Mouse (Mus musculus) spleen, adult 2 months (tissue): Measurements from ENCODE around the gene Slc2a10. TPM values are rescaled to one million over a fixed set of nuclear protein-coding genes. Genes with fewer than 3 reads are reported as not detected.

ENCODE experiments used
- DNase-seq, 2 experiments: peaks; one replicate each; pipeline versions ENCODE4 v3.0.0 to v3.0.0-alpha.2; 2012 to 2021; ENCODE audit warnings: low spot score in 2 of 2, low read depth in 1 of 2
- H3K27ac ChIP-seq: fragments of 200-500 bp; 2 replicates; pipeline ENCODE4 v1.5.1; 2012; ENCODE audit warnings: low read length, inconsistent platforms; ENCODE audit not compliant: insufficient read depth
- H3K27me3 ChIP-seq: fragments of 200-500 bp; 2 replicates; pipeline ENCODE4 v1.6.1; 2012; ENCODE audit warnings: mild to moderate bottlenecking, moderate library complexity, low read length, inconsistent platforms; ENCODE audit not compliant: control insufficient read depth, insufficient read depth
- H3K36me3 ChIP-seq: fragments of 200-500 bp; 2 replicates; pipeline ENCODE4 v1.6.1; 2012; ENCODE audit warnings: mild to moderate bottlenecking, low read length, inconsistent platforms; ENCODE audit not compliant: control insufficient read depth, insufficient read depth
- H3K4me1 ChIP-seq: fragments of 200-500 bp; 2 replicates; pipeline ENCODE4 v1.6.1; 2011; ENCODE audit warnings: inconsistent platforms; ENCODE audit not compliant: control insufficient read depth, insufficient read depth, insufficient read length
- H3K4me3 ChIP-seq: fragments of 200-500 bp; 2 replicates; pipeline ENCODE4 v1.5.1; 2011; ENCODE audit warnings: mild to moderate bottlenecking, inconsistent platforms; ENCODE audit not compliant: insufficient read depth, insufficient read length; ENCODE audit errors: extremely low read depth
- CTCF ChIP-seq: fragments of 200-500 bp; IDR thresholded peaks from 2 replicates; pipeline ENCODE4 v1.5.1; 2011; ENCODE audit warnings: mild to moderate bottlenecking, inconsistent platforms; ENCODE audit not compliant: insufficient read depth, insufficient read length, insufficient replicate concordance; ENCODE audit errors: extremely low read depth
- POLR2A ChIP-seq: fragments of 200-500 bp; IDR thresholded peaks from 2 replicates; pipeline ENCODE4 v1.6.1; 2011; ENCODE audit warnings: low read depth, low read length, inconsistent platforms
- WGBS: fragments of 180-500 bp; shearing (Covaris S2); methylation state at CpG from one replicate; pipeline ENCODE4 v1.1.7; 2018; 5-methylcytosine and 5-hydroxymethylcytosine counted together
- polyA plus RNA-seq: library from polyadenylated mRNA; depleted of rRNA; stranded (reverse); fragments of >200 nt; gene quantifications from 2 replicates; pipeline ENCODE4 v1.2.3, GENCODE M21; 2012; rRNA removed

The Slc2a10 gene
- 0.83 and 1.3 TPM in 2 replicates for polyA plus RNA-seq

- peaks cover 2% of the 10 kb centered on the region for H3K27me3 ChIP-seq
- H3K4me3 ChIP-seq = no peak within 1 kb of the TSS; the same call in 1 of the 2 replicates
- no peak for DNase-seq
Observed at GRCm38 (mm10) chr2:165503259-165504203, at the start of gene Slc2a10. Gene Slc2a10 (plus strand): TSS chr2:165503787.

GRCm38 (mm10) chr2:165456710-165457109, 46.9 kb upstream of the Slc2a10 start:
- Histone ChIP-seq H3K4me1 (peaks cover 5% of the 10 kb centered on the region; the same call in 1 of the 2 replicates), H3K27me3 (no peaks in the 10 kb centered on the region), H3K36me3 (no peaks in the 10 kb centered on the region), H3K4me3 (no peak overlapping the region), H3K27ac (no peak overlapping the region)
- 49% methylated on average over 2 of the region's 2 CpGs for whole genome bisulfite sequencing
- TF ChIP-seq POLR2A (no peak), CTCF (no peak)
- DNase-seq = no peak

More at GRCm38 (mm10) chr2:165503259-165504203, at the start of gene Slc2a10:
- Histone ChIP-seq H3K4me1 (no peaks in the 10 kb centered on the region), H3K36me3 (no peaks in the 10 kb centered on the region), H3K27ac (no peak within 1 kb of the TSS)
- no peak for TF ChIP-seq POLR2A
- no peak for TF ChIP-seq CTCF
- WGBS = 8% methylated on average over 31 of the region's 32 CpGs

GRCm38 (mm10) chr2:165458189-165458588, 45.4 kb upstream of the Slc2a10 start:
- Histone ChIP-seq H3K4me3 (no peak overlapping the region), H3K27ac (no peak overlapping the region), H3K36me3 (no peaks in the 10 kb centered on the region), H3K27me3 (no peaks in the 10 kb centered on the region), H3K4me1 (peaks cover 3% of the 10 kb centered on the region; the same call in 1 of the 2 replicates)
- no peak for DNase-seq
- TF ChIP-seq CTCF (no peak), POLR2A (no peak)
- WGBS = 73% methylated on average over 5 of the region's 5 CpGs

GRCm38 (mm10) chr2:165459663-165460062, 43.9 kb upstream of the Slc2a10 start:
- DNase-seq = no peak
- H3K4me1 ChIP-seq = no peaks in the 10 kb centered on the region
- no peak for TF ChIP-seq POLR2A
- TF ChIP-seq CTCF = no peak
- H3K27ac ChIP-seq = no peak overlapping the region
- no peak overlapping the region for H3K4me3 ChIP-seq
- H3K27me3 ChIP-seq = 0 out of 2 replicates have a peak, but pooled peaks cover 2% of the 10 kb centered on the region
- 50% methylated on average over 7 of the region's 7 CpGs for WGBS
- H3K36me3 ChIP-seq = no peaks in the 10 kb centered on the region

GRCm38 (mm10) chr2:165467824-165468452, 35.6 kb upstream of the Slc2a10 start:
- Histone ChIP-seq H3K27ac (no peak overlapping the region), H3K27me3 (0 out of 2 replicates have a peak, but pooled peaks cover 2% of the 10 kb centered on the region), H3K4me3 (no peak overlapping the region), H3K4me1 (no peaks in the 10 kb centered on the region), H3K36me3 (no peaks in the 10 kb centered on the region)
- TF ChIP-seq CTCF (no peak), POLR2A (no peak)
- no peak for DNase-seq
- WGBS = 70% methylated on average over 15 of the region's 15 CpGs

GRCm38 (mm10) chr2:165470167-165470566, 33.4 kb upstream of the Slc2a10 start:
- Histone ChIP-seq H3K4me3 (no peak overlapping the region), H3K4me1 (no peaks in the 10 kb centered on the region), H3K27ac (no peak overlapping the region), H3K27me3 (no peaks in the 10 kb centered on the region), H3K36me3 (no peaks in the 10 kb centered on the region)
- WGBS = 13% methylated on average over 5 of the region's 5 CpGs
- TF ChIP-seq CTCF (peak; percentile 22; the same call in 1 of the 2 replicates), POLR2A (no peak)
- DNase-seq = peak in 1 of 2 experiments; percentile 15
